Mouse (Mus musculus) kidney, embryonic 15.5 days (tissue): ENCODE data around the gene Vamp2. TPM values are rescaled to one million over a fixed set of nuclear protein-coding genes. Genes with fewer than 3 reads are reported as not detected.

Experiments used
- ATAC-seq: fragments of 200-750 bp; cut with Nextera tagmentation; replicated peaks from 2 replicates; pipeline ENCODE4 v1.8.0; 2017; ENCODE audit warnings: moderate TSS enrichment; ENCODE audit not compliant: low FRiP score
- H3K27ac ChIP-seq: fragments of 300-500 bp; sonication (generic); 2 replicates; pipeline ENCODE4 v1.5.1; 2015; ENCODE audit warnings: mild to moderate bottlenecking, inconsistent platforms
- H3K27me3 ChIP-seq: fragments of 300-500 bp; sonication (generic); 2 replicates; pipeline ENCODE4 v1.6.1; 2015; ENCODE audit warnings: inconsistent platforms
- H3K36me3 ChIP-seq: fragments of 300-500 bp; sonication (generic); 2 replicates; pipeline ENCODE4 v1.6.1; 2015; ENCODE audit warnings: inconsistent platforms
- H3K4me1 ChIP-seq: fragments of 300-500 bp; sonication (generic); 2 replicates; pipeline ENCODE4 v1.6.1; 2015; ENCODE audit warnings: inconsistent platforms
- H3K4me2 ChIP-seq: fragments of 300-500 bp; sonication (generic); 2 replicates; pipeline ENCODE4 v1.6.1; 2015; ENCODE audit warnings: moderate library complexity, mild to moderate bottlenecking, inconsistent platforms
- H3K4me3 ChIP-seq: fragments of 300-500 bp; sonication (generic); replicated peaks from 2 replicates; pipeline ENCODE4 v1.5.1; 2015; ENCODE audit warnings: mild to moderate bottlenecking, inconsistent platforms
- H3K9ac ChIP-seq: fragments of 300-500 bp; sonication (generic); 2 replicates; pipeline ENCODE4 v1.6.1; 2015; ENCODE audit warnings: mild to moderate bottlenecking, inconsistent platforms
- H3K9me3 ChIP-seq: fragments of 300-500 bp; sonication (generic); replicated peaks from 2 replicates; pipeline ENCODE4 v1.6.1; 2016; ENCODE audit warnings: inconsistent platforms
- WGBS: fragments of 180-500 bp; shearing (Covaris S2); methylation state at CpG from one replicate; pipeline ENCODE4 v1.1.7; 2015; ENCODE audit warnings: mixed read lengths; 5-methylcytosine and 5-hydroxymethylcytosine counted together
- polyA plus RNA-seq: library from polyadenylated mRNA; unstranded; fragments of >200 nt; fragmentation: Nextera tagmentation; extraction: Ambion mirVana; gene quantifications from 2 replicates; pipeline ENCODE4 v1.2.1, GENCODE M21; 2015

The Vamp2 gene
- polyA plus RNA-seq, 1 experiment from 2014 or later, result 101 TPM

- H3K36me3 ChIP-seq, result no peaks in the 10 kb centered on the region
- no peak overlapping the region for H3K9ac ChIP-seq
- 8% methylated on average over 8 of the region's 8 CpGs for WGBS
- peak overlapping the region; percentile 89 for H3K4me2 ChIP-seq
- H3K9me3 ChIP-seq, result no peaks in the 10 kb centered on the region
- peaks cover 52% of the 10 kb centered on the region for H3K4me1 ChIP-seq
- H3K27me3 ChIP-seq, result no peaks in the 10 kb centered on the region
- no peak overlapping the region for H3K27ac ChIP-seq
- ATAC-seq, result no peak
- H3K4me3 ChIP-seq, result peak overlapping the region; percentile 47
These were observed 21.3 kb upstream of the Vamp2 start for GRCm38 (mm10) chr11:69066956-69067355.

GRCm38 (mm10) chr11:69067601-69068000 is 20.7 kb upstream of the Vamp2 start:
- ATAC-seq, result no peak
- no peaks in the 10 kb centered on the region for H3K9me3 ChIP-seq
- H3K27me3 ChIP-seq, result no peaks in the 10 kb centered on the region
- no peaks in the 10 kb centered on the region for H3K36me3 ChIP-seq
- H3K4me2 ChIP-seq, result peak overlapping the region; percentile 89; the same call in 1 of the 2 replicates
- no peak overlapping the region for H3K4me3 ChIP-seq
- no peak overlapping the region for H3K9ac ChIP-seq
- 55% methylated on average over 6 of the region's 6 CpGs for WGBS
- H3K27ac ChIP-seq, result no peak overlapping the region
- peaks cover 55% of the 10 kb centered on the region for H3K4me1 ChIP-seq

GRCm38 (mm10) chr11:69070093-69070492 is 18.2 kb upstream of the Vamp2 start:
- 0 out of 2 replicates have a peak, but pooled peaks have one; percentile 7 for ATAC-seq
- no peaks in the 10 kb centered on the region for H3K36me3 ChIP-seq
- peaks cover 53% of the 10 kb centered on the region for H3K4me1 ChIP-seq
- peak overlapping the region; percentile 67 for H3K9ac ChIP-seq
- peak overlapping the region; percentile 82 for H3K4me2 ChIP-seq
- H3K27ac ChIP-seq, result peak overlapping the region; percentile 96
- no peaks in the 10 kb centered on the region for H3K9me3 ChIP-seq
- WGBS, result under 1% methylated on average over 13 of the region's 13 CpGs
- peak overlapping the region; percentile 60 for H3K4me3 ChIP-seq
- H3K27me3 ChIP-seq, result no peaks in the 10 kb centered on the region

- Histone ChIP-seq H3K4me1 (peaks cover 51% of the 10 kb centered on the region), H3K4me3 (peak within 1 kb of the TSS; percentile 60), H3K4me2 (peak within 1 kb of the TSS; percentile 82), H3K27ac (peak within 1 kb of the TSS; percentile 96), H3K9me3 (no peaks in the 10 kb centered on the region), H3K36me3 (no peaks in the 10 kb centered on the region), H3K9ac (peak within 1 kb of the TSS; percentile 67), H3K27me3 (no peaks in the 10 kb centered on the region)
- peak; percentile 88 for ATAC-seq
- WGBS, result under 1% methylated on average over 47 of the region's 47 CpGs
These were observed 17.6 kb upstream of the Vamp2 start, which contains the start of gene Tmem107 for GRCm38 (mm10) chr11:69070590-69071222. Gene Tmem107 (plus strand): TSS chr11:69070806.

- H3K4me3 ChIP-seq, result peak overlapping the region; percentile 60
- peaks cover 45% of the 10 kb centered on the region for H3K4me1 ChIP-seq
- no peaks in the 10 kb centered on the region for H3K36me3 ChIP-seq
- H3K9me3 ChIP-seq, result no peaks in the 10 kb centered on the region
- peak overlapping the region; percentile 82 for H3K4me2 ChIP-seq
- H3K27ac ChIP-seq, result peak overlapping the region; percentile 96
- 24% methylated on average over 9 of the region's 9 CpGs for WGBS
- no peaks in the 10 kb centered on the region for H3K27me3 ChIP-seq
- H3K9ac ChIP-seq, result peak overlapping the region; percentile 67
- ATAC-seq, result no peak
These were observed 17.0 kb upstream of the Vamp2 start for GRCm38 (mm10) chr11:69071262-69071661.

- WGBS, result 87% methylated on average over 11 of the region's 11 CpGs
- ATAC-seq, result no peak
- peak overlapping the region; percentile 39; the same call in 1 of the 2 replicates for H3K4me3 ChIP-seq
- peak overlapping the region; percentile 82 for H3K4me2 ChIP-seq
- H3K4me1 ChIP-seq, result peaks cover 37% of the 10 kb centered on the region
- H3K27me3 ChIP-seq, result no peaks in the 10 kb centered on the region
- H3K9ac ChIP-seq, result peak overlapping the region; percentile 42; the same call in 1 of the 2 replicates
- no peaks in the 10 kb centered on the region for H3K9me3 ChIP-seq
- no peaks in the 10 kb centered on the region for H3K36me3 ChIP-seq
- peak overlapping the region; percentile 95 for H3K27ac ChIP-seq
These were observed 16.1 kb upstream of the Vamp2 start for GRCm38 (mm10) chr11:69072234-69072633.

- no peaks in the 10 kb centered on the region for H3K36me3 ChIP-seq
- peak overlapping the region; percentile 95 for H3K27ac ChIP-seq
- peak overlapping the region; percentile 39 for H3K4me3 ChIP-seq
- H3K4me1 ChIP-seq, result peaks cover 33% of the 10 kb centered on the region
- no peaks in the 10 kb centered on the region for H3K27me3 ChIP-seq
- H3K9me3 ChIP-seq, result no peaks in the 10 kb centered on the region
- peak overlapping the region; percentile 82 for H3K4me2 ChIP-seq
- no peak for ATAC-seq
- 10% methylated on average over 8 of the region's 9 CpGs for WGBS
- peak overlapping the region; percentile 42 for H3K9ac ChIP-seq
These were observed 15.6 kb upstream of the Vamp2 start for GRCm38 (mm10) chr11:69072666-69073064.

GRCm38 (mm10) chr11:69073065-69073888 is 15.0 kb upstream of the Vamp2 start:
- no peaks in the 10 kb centered on the region for H3K27me3 ChIP-seq
- H3K27ac ChIP-seq, result peak overlapping the region; percentile 95
- peak overlapping the region; percentile 39 for H3K4me3 ChIP-seq
- peaks cover 33% of the 10 kb centered on the region for H3K4me1 ChIP-seq
- H3K9ac ChIP-seq, result peak overlapping the region; percentile 42
- no peaks in the 10 kb centered on the region for H3K36me3 ChIP-seq
- peak; percentile 73 for ATAC-seq
- no peaks in the 10 kb centered on the region for H3K9me3 ChIP-seq
- under 1% methylated on average over 14 of the region's 14 CpGs for whole genome bisulfite sequencing
- H3K4me2 ChIP-seq, result peak overlapping the region; percentile 82

GRCm38 (mm10) chr11:69073951-69074775 is 14.1 kb upstream of the Vamp2 start:
- no peaks in the 10 kb centered on the region for H3K36me3 ChIP-seq
- H3K27ac ChIP-seq, result peak overlapping the region; percentile 95
- H3K4me3 ChIP-seq, result no peak overlapping the region
- no peaks in the 10 kb centered on the region for H3K27me3 ChIP-seq
- no peak overlapping the region for H3K9ac ChIP-seq
- H3K9me3 ChIP-seq, result no peaks in the 10 kb centered on the region
- 35% methylated on average over 6 of the region's 6 CpGs for WGBS
- H3K4me2 ChIP-seq, result peak overlapping the region; percentile 82
- H3K4me1 ChIP-seq, result peaks cover 40% of the 10 kb centered on the region
- no peak for ATAC-seq

GRCm38 (mm10) chr11:69074776-69075069 is 13.6 kb upstream of the Vamp2 start:
- 59% methylated on average over 2 of the region's 2 CpGs for WGBS
- no peak overlapping the region for H3K9ac ChIP-seq
- H3K27ac ChIP-seq, result peak overlapping the region; percentile 95
- H3K4me1 ChIP-seq, result peaks cover 39% of the 10 kb centered on the region
- no peak overlapping the region for H3K4me2 ChIP-seq
- ATAC-seq, result no peak
- H3K4me3 ChIP-seq, result no peak overlapping the region
- no peaks in the 10 kb centered on the region for H3K27me3 ChIP-seq
- no peaks in the 10 kb centered on the region for H3K36me3 ChIP-seq
- H3K9me3 ChIP-seq, result no peaks in the 10 kb centered on the region

GRCm38 (mm10) chr11:69075764-69076479 is 12.4 kb upstream of the Vamp2 start:
- no peaks in the 10 kb centered on the region for H3K9me3 ChIP-seq
- no peaks in the 10 kb centered on the region for H3K27me3 ChIP-seq
- no peaks in the 10 kb centered on the region for H3K36me3 ChIP-seq
- peaks cover 32% of the 10 kb centered on the region for H3K4me1 ChIP-seq
- H3K9ac ChIP-seq, result no peak overlapping the region
- ATAC-seq, result no peak
- H3K27ac ChIP-seq, result no peak overlapping the region
- H3K4me2 ChIP-seq, result no peak overlapping the region
- WGBS, result 53% methylated on average over 9 of the region's 9 CpGs
- H3K4me3 ChIP-seq, result no peak overlapping the region
